Mouse (Mus musculus) lung, adult 2 months (tissue): Measurements from ENCODE around the gene Trim71.

Source experiments
- CTCF ChIP-seq: fragments of 200-500 bp; IDR thresholded peaks from 2 replicates; pipeline ENCODE4 v1.5.1; 2011; ENCODE audit warnings: mild to moderate bottlenecking, low read length, control low read depth; ENCODE audit not compliant: insufficient read depth
- POLR2A ChIP-seq: fragments of 200-500 bp; IDR thresholded peaks from 2 replicates; pipeline ENCODE4 v1.6.1; 2011; ENCODE audit warnings: low read depth, mild to moderate bottlenecking, control low read depth, low read length, borderline replicate concordance; ENCODE audit errors: extremely low read depth

GRCm38 (mm10) chr9:114502711-114503427, 61.3 kb downstream of the Trim71 start:
- TF ChIP-seq CTCF: no peak
- TF ChIP-seq POLR2A: no peak
